ENCODE assay signal across 9 mouse cellular contexts in the genomic region with DNA sequence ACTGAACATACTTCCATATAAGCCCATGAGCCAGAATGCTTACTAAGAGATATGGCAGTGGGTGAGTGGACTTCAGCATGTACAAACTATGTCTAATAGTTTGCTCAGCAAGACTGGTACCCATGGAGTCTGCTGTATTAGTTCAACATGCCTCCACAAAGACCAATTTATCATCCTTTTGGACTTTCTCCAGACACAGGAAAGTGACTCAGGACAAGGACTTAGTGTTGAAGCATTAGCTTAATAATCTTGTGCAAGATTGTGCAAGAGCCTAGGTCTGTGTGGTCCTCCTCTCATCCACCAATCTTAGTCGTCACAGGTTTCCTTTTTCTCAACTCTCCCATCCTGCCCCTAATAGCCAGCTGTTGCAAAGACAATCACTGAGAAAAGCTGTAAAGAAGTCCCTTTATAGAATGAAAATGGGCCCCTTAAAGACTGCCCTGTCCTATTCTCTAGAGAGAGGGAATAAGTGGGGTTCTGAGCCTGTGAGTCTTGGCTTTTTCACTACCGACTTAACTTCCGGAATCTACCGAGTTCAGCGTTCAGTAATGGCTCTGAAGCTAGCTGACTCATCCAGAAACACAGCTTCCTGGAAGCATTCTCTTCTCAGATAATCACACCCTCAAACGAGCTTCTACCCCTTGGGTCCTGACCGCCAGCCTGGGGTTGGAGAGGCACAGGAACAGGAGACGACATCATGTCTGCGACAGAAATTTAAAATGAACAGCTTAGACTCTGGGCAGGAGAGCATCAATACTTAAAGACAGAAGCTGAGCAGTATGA. TPM values are rescaled to one million over a fixed set of nuclear protein-coding genes. Genes with fewer than 3 reads are reported as not detected.
DNase-seq lines count a peak whose midpoint lies in the region; ATAC-seq and TF ChIP-seq lines count a peak whose summit lies in the region.
"Had no signal": no experiment of that assay in that cellular context is flagged by ENCODE, and none has a peak within 500 bp of the region (broad histone marks: within the 10 kb centered on the region; RNA-seq: fewer than 3 reads in every experiment).

No protein-coding gene starts in this region.

- no peak overlapping the region for H3K4me3 ChIP-seq in liver, embryonic 11.5 days (ENCODE audit: low read depth, low read length)
- H3K4me3 ChIP-seq in cerebellum, adult 2 months (replicated peaks; ENCODE audit: insufficient read depth, low read depth, low read length): no peak overlapping the region

- H3K27ac ChIP-seq in liver, embryonic 11.5 days (ENCODE audit: low read depth, low read length): peak overlapping the region; percentile 21; the same call in 1 of the 2 replicates
- H3K27ac ChIP-seq in cerebellum, adult 2 months (ENCODE audit: insufficient read depth, low read length): no peak overlapping the region

- peak overlapping the region; percentile 44 for H3K4me2 ChIP-seq in liver, embryonic 11.5 days

- no peak overlapping the region for H3K9ac ChIP-seq in liver, embryonic 11.5 days (ENCODE audit: low read depth, low read length)

- no peaks in the 10 kb centered on the region for H3K36me3 ChIP-seq in liver, embryonic 11.5 days (ENCODE audit: control insufficient read depth, insufficient read depth, low read length)

- DNase-seq in 3134 (ENCODE audit: extremely low read depth, insufficient read length, low spot score) (peak; percentile 53), A20 (ENCODE audit: low read depth, low spot score) (peak; percentile 28)
- DNase-seq in adrenal gland, postnatal 14 days: peak; percentile 43
- DNase-seq in liver, embryonic 11.5 days (ENCODE audit: low spot score): no peak
- no peak for DNase-seq in spleen, postnatal 10 days (ENCODE audit: low spot score in 2 of 2)
- DNase-seq in ovary, adult 18-20 months (ENCODE audit: low spot score): no peak
- DNase-seq in right cerebral cortex, adult 2 months (ENCODE audit: low spot score in 2 of 2): no peak
- no peak for DNase-seq in cerebellum, adult 2 months

- peak; percentile 49 for ATAC-seq in liver, embryonic 11.5 days (replicated peaks; ENCODE audit: low FRiP score)
- ATAC-seq: forebrain, embryonic 16.5 days had no signal

- H3K27me3 ChIP-seq in liver, embryonic 11.5 days (replicated peaks; ENCODE audit: control insufficient read depth, insufficient read depth, low read length): no peaks in the 10 kb centered on the region
- no peaks in the 10 kb centered on the region for H3K27me3 ChIP-seq in cerebellum, adult 2 months (ENCODE audit: control insufficient read depth, insufficient read depth, low read length)

- H3K9me3 ChIP-seq in liver, embryonic 11.5 days (ENCODE audit: control insufficient read depth, low read length): no peaks in the 10 kb centered on the region

- no peaks in the 10 kb centered on the region for H3K4me1 ChIP-seq in liver, embryonic 11.5 days (replicated peaks; ENCODE audit: control insufficient read depth, insufficient read depth, low read length)
- no peaks in the 10 kb centered on the region for H3K4me1 ChIP-seq in cerebellum, adult 2 months (ENCODE audit: control insufficient read depth, insufficient read depth, low read length)

- TF ChIP-seq CTCF in cerebellum, adult 2 months (IDR thresholded peaks at IDR 0.05; ENCODE audit: borderline replicate concordance, insufficient read depth, low read depth, low read length): no peak

- WGBS in liver, embryonic 11.5 days: 43% methylated on average over 9 of the region's 9 CpGs
- WGBS in cerebellum, adult 2 months: 78% methylated on average over 9 of the region's 9 CpGs

- no peak for TF ChIP-seq POLR2A in cerebellum, adult 2 months (IDR thresholded peaks at IDR 0.05; ENCODE audit: borderline replicate concordance, insufficient read depth, low read length)

RNA-seq across cellular contexts. Expression of a gene that starts 55.3 kb away (rescaled TPM):
- total RNA-seq in adrenal gland, postnatal 14 days (2021): 33.3 and 35.2 TPM in 2 replicates
- polyA plus RNA-seq in liver, embryonic 11.5 days (2014; fragmentation: Nextera tagmentation; extraction: Ambion mirVana): 10.6 and 10.7 TPM in 2 replicates
- polyA plus RNA-seq in cerebellum, adult 2 months (2012; rRNA removed): 13.0 and 13.3 TPM in 2 replicates

RNA-seq across cellular contexts. Expression of a gene that starts 55.8 kb away (rescaled TPM):
- 45.7 and 55.3 TPM in 2 replicates for total RNA-seq in adrenal gland, postnatal 14 days (2021)
- polyA plus RNA-seq in liver, embryonic 11.5 days (2014; fragmentation: Nextera tagmentation; extraction: Ambion mirVana): 66.1 and 71.3 TPM in 2 replicates
- 36.9 and 37.0 TPM in 2 replicates for polyA plus RNA-seq in cerebellum, adult 2 months (2012; rRNA removed)

RNA-seq across cellular contexts. Expression of a gene that starts 55.8 kb away (rescaled TPM):
- 80.6 and 86.8 TPM in 2 replicates for total RNA-seq in adrenal gland, postnatal 14 days (2021)
- 161 and 178 TPM in 2 replicates for polyA plus RNA-seq in liver, embryonic 11.5 days (2014; fragmentation: Nextera tagmentation; extraction: Ambion mirVana)
- polyA plus RNA-seq in cerebellum, adult 2 months (2012; rRNA removed): 22.3 and 23.4 TPM in 2 replicates

Comparison
In these comparisons a context has a peak if more than half of its experiments do, and no peak if none do; other contexts are left out.
1. DNase-seq: peak in 3134 (single experiment), A20 (single experiment) and adrenal gland, postnatal 14 days (single experiment); none in liver, embryonic 11.5 days (single experiment), spleen, postnatal 10 days (0 of 2), ovary, adult 18-20 months (single experiment), right cerebral cortex, adult 2 months (0 of 2) and cerebellum, adult 2 months (0 of 2).